Mouse (Mus musculus) thymus, adult 2 months (tissue): ENCODE results near the gene Atp2b4. TPM values are rescaled to one million over a fixed set of nuclear protein-coding genes. Genes with fewer than 3 reads are reported as not detected.

Experiments
- DNase-seq: peaks from one replicate; pipeline ENCODE4 v3.0.0; 2021
- H3K27ac ChIP-seq: fragments of 200-500 bp; 2 replicates; pipeline ENCODE4 v1.5.1; 2012; ENCODE audit warnings: low read length, control low read depth; ENCODE audit not compliant: control insufficient read depth, insufficient read depth
- H3K27me3 ChIP-seq: fragments of 200-500 bp; 2 replicates; pipeline ENCODE4 v1.6.1; 2012; ENCODE audit warnings: mild to moderate bottlenecking, low read length, moderate library complexity, mixed read lengths; ENCODE audit not compliant: control insufficient read depth, insufficient read depth
- H3K36me3 ChIP-seq: fragments of 200-500 bp; 2 replicates; pipeline ENCODE4 v1.6.1; 2012; ENCODE audit warnings: mild to moderate bottlenecking, low read length, moderate library complexity; ENCODE audit not compliant: control insufficient read depth, insufficient read depth
- H3K4me1 ChIP-seq: fragments of 200-500 bp; replicated peaks from 2 replicates; pipeline ENCODE4 v1.6.1; 2012; ENCODE audit warnings: low read length; ENCODE audit not compliant: control insufficient read depth, insufficient read depth
- H3K4me3 ChIP-seq: fragments of 200-500 bp; 2 replicates; pipeline ENCODE4 v1.5.1; 2012; ENCODE audit warnings: mild to moderate bottlenecking, low read length, control low read depth, moderate library complexity; ENCODE audit not compliant: control insufficient read depth, insufficient read depth
- CTCF ChIP-seq: fragments of 200-500 bp; IDR thresholded peaks from 2 replicates; pipeline ENCODE4 v1.5.1; 2012; ENCODE audit warnings: mild to moderate bottlenecking, control low read depth, low read length, moderate library complexity, borderline replicate concordance; ENCODE audit not compliant: control insufficient read depth, poor library complexity, insufficient read depth; ENCODE audit errors: extremely low read depth
- POLR2A ChIP-seq: fragments of 200-500 bp; IDR thresholded peaks from 2 replicates; pipeline ENCODE4 v1.6.1; 2012; ENCODE audit warnings: mild to moderate bottlenecking, low read length, control low read depth, moderate library complexity; ENCODE audit not compliant: control insufficient read depth, poor library complexity, insufficient read depth; ENCODE audit errors: extremely low read depth
- WGBS: fragments of 180-500 bp; shearing (Covaris S2); methylation state at CpG from one replicate; pipeline ENCODE4 v1.1.7; 2018; 5-methylcytosine and 5-hydroxymethylcytosine counted together
- polyA plus RNA-seq: library from polyadenylated mRNA; depleted of rRNA; stranded (reverse); fragments of >200 nt; gene quantifications from 2 replicates; pipeline ENCODE4 v1.2.3, GENCODE M21; 2012

Gene Atp2b4
- polyA plus RNA-seq, 1 experiment = 4.1 TPM

- Histone ChIP-seq H3K36me3 (no peaks in the 10 kb centered on the region), H3K4me3 (no peak overlapping the region), H3K27ac (no peak overlapping the region), H3K4me1 (0 out of 2 replicates have a peak, but pooled peaks cover 4% of the 10 kb centered on the region), H3K27me3 (no peaks in the 10 kb centered on the region)
- 93% methylated on average over 5 of the region's 5 CpGs for WGBS
- DNase-seq = no peak
- TF ChIP-seq POLR2A (no peak), CTCF (no peak)
Measured at GRCm38 (mm10) chr1:133761278-133761677, 39.6 kb downstream of the Atp2b4 start.

- Histone ChIP-seq H3K27ac (no peak overlapping the region), H3K36me3 (no peaks in the 10 kb centered on the region), H3K4me1 (no peaks in the 10 kb centered on the region), H3K4me3 (no peak overlapping the region), H3K27me3 (no peaks in the 10 kb centered on the region)
- no peak for TF ChIP-seq POLR2A
- TF ChIP-seq CTCF = no peak
- WGBS = 91% methylated on average over 4 of the region's 4 CpGs
- no peak for DNase-seq
Measured at GRCm38 (mm10) chr1:133754317-133754868, 46.4 kb downstream of the Atp2b4 start.

- Histone ChIP-seq H3K27me3 (no peaks in the 10 kb centered on the region), H3K4me3 (no peak overlapping the region), H3K4me1 (no peaks in the 10 kb centered on the region), H3K36me3 (no peaks in the 10 kb centered on the region), H3K27ac (no peak overlapping the region)
- 94% methylated on average over 8 of the region's 8 CpGs for WGBS
- DNase-seq = no peak
- TF ChIP-seq POLR2A (no peak), CTCF (no peak)
Measured at GRCm38 (mm10) chr1:133753325-133753724, 47.5 kb downstream of the Atp2b4 start.

GRCm38 (mm10) chr1:133751621-133752020 is 49.2 kb downstream of the Atp2b4 start:
- H3K4me1 ChIP-seq = no peaks in the 10 kb centered on the region
- no peaks in the 10 kb centered on the region for H3K27me3 ChIP-seq
- no peak overlapping the region for H3K4me3 ChIP-seq
- WGBS = 95% methylated on average over 3 of the region's 3 CpGs
- TF ChIP-seq POLR2A (no peak), CTCF (no peak)
- no peak for DNase-seq
- no peak overlapping the region for H3K27ac ChIP-seq
- H3K36me3 ChIP-seq = no peaks in the 10 kb centered on the region

GRCm38 (mm10) chr1:133749954-133750353 is 50.9 kb downstream of the Atp2b4 start:
- DNase-seq = no peak
- H3K4me1 ChIP-seq = no peaks in the 10 kb centered on the region
- no peaks in the 10 kb centered on the region for H3K27me3 ChIP-seq
- no peak for TF ChIP-seq POLR2A
- no peak for TF ChIP-seq CTCF
- H3K4me3 ChIP-seq = no peak overlapping the region
- no peaks in the 10 kb centered on the region for H3K36me3 ChIP-seq
- WGBS = 92% methylated on average over 4 of the region's 4 CpGs
- no peak overlapping the region for H3K27ac ChIP-seq

GRCm38 (mm10) chr1:133745078-133745495 is 55.8 kb downstream of the Atp2b4 start:
- Histone ChIP-seq H3K4me1 (no peaks in the 10 kb centered on the region), H3K27ac (no peak overlapping the region), H3K36me3 (no peaks in the 10 kb centered on the region), H3K27me3 (no peaks in the 10 kb centered on the region), H3K4me3 (no peak overlapping the region)
- TF ChIP-seq POLR2A (no peak), CTCF (no peak)
- WGBS = 94% methylated on average over 9 of the region's 9 CpGs
- no peak for DNase-seq

GRCm38 (mm10) chr1:133744609-133745008 is 56.2 kb downstream of the Atp2b4 start:
- no peak for DNase-seq
- Histone ChIP-seq H3K27ac (no peak overlapping the region), H3K4me1 (no peaks in the 10 kb centered on the region), H3K4me3 (no peak overlapping the region), H3K36me3 (no peaks in the 10 kb centered on the region), H3K27me3 (no peaks in the 10 kb centered on the region)
- 95% methylated on average over 4 of the region's 4 CpGs for WGBS
- TF ChIP-seq POLR2A = no peak
- TF ChIP-seq CTCF = no peak
